Mouse (Mus musculus): Measurements from ENCODE around the gene Hs1bp3.

Gene Hs1bp3

DNA sequence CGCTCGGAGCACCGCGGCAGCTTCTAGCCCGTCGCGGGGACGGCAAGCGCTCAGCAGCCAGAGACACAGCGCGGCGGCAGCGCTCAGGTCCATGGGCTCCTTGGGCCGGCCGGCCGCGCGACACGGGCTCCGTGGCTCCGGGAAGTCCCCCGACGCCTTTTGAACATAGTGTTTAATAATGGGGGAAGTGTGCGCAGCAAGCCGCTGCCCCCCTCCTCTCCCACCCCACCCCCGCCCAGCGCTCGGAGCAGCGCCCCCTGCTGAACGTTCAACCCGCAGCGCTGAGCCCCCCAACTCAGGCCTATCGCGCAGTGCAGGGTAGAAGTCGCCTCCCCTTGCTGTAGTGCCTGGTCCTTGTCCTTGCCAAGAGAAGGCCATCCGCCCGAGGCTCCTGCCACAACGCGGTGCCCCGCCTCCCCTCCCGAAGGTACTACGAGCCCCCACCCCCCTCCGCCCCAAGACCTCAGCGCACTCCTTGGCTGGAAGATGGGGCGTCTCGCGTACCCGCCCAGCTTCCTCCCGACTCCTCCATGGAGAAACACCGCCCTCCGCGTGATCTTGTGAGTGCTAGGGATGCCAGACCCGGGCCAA is 11.3 kb upstream of the Hs1bp3 start, which contains the start of gene Gdf7:
Gene Gdf7, minus strand, starts transcription at position 114 of the 591 bp plus-strand sequence.
- no peak for DNase-seq (ENCODE audit: low spot score)

DNA sequence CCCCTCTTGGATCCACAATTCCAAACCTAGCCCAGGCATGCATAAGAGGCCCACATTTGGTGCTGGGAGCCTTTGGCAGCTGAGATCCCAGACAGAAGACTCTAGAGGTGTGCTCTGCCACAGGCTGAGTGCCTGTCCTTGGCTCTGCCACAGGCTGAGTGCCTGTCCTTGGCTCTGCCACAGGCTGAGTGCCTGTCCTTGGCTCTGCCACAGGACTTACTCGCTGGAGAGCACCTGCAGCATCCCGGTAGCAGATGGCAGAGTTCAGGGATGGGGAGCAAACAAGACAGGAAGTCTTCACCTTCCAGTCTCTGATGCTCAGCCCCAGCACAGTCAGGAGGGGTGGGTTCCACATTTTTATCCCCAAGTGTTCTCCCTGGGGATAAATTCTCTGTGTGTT is 8.0 kb upstream of the Hs1bp3 start:
- no peak for DNase-seq (ENCODE audit: low spot score)

DNA sequence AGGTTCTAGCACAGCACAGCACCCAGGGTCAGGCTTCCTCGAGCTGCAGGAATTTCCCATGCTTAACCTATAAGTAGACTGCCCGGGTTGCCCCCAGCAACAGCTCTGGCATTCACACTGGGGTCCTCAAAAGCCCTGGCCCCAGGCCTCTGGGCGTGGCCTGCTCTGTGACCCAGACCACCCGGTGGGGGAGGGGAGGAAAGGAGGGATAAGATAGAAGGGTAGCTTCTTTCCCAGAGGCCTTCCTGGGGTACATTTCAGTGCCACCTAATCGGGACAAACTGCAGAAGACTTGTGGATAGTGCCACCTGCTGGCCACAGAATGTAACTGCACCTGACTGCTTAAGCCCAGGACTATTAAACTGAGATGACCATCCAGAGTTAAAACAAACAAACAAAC is 6.8 kb upstream of the Hs1bp3 start:
- peak; percentile 41 for DNase-seq (ENCODE audit: low spot score)

DNA sequence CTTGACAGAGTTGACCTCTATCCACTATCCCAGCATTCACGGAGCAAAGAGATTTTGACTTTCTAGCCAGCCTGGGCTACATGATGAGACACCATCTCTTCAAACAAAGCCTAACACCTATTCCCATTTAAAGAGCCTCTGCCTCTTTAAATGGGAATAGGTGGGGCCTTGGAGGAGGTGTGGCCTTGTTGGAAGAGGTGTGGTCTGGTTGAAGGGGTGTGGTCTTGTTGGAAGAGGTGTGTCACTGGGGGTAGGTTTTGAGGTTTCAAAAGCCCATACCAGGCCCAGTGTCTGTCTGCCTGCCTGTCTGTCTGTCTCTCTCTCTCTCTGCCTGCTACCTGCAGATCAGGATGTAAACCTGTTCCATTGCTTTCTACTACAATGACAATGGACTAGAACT is 6.3 kb upstream of the Hs1bp3 start:
- no peak for DNase-seq (ENCODE audit: low spot score)

DNA sequence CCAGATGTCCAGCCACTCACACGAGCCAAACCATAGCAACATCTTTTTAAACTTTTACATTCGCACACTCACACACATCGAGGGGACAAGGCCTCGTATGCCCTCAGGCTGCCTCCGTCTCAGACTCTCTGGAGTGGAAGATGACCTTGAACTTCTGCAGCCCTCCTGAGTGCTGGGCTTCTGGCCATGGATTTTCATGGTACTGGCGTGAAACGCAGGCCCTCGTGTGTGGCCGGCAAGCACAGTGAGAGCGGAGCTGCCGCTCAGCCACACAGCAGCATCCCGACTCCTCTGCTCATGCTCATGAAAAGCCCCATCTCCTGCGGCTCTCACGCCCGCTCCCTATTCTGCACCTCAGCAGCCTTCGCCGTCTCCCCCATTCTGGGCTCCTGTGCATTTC is 2.2 kb upstream of the Hs1bp3 start:
- DNase-seq (ENCODE audit: low spot score) = no peak

DNA sequence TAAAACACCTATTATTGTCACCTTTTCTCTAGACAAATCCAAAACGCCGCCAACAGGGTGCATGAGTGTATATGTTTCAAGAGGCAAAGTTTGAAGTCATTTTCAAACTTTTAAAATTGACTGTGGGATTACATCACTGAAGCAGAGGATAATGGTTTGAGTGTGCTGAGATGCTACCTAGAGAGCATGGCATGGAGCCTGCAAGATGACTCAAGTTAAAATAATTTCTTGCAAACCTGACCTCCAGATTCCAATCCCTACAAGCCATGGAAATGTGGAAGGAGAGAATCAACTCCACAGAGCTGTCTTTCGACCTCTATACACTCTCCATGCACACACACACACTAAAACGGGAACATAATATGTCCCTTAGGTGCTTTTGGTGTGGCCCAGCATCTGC is 966 bp upstream of the Hs1bp3 start:
- DNase-seq (ENCODE audit: low spot score) = no peak

DNA sequence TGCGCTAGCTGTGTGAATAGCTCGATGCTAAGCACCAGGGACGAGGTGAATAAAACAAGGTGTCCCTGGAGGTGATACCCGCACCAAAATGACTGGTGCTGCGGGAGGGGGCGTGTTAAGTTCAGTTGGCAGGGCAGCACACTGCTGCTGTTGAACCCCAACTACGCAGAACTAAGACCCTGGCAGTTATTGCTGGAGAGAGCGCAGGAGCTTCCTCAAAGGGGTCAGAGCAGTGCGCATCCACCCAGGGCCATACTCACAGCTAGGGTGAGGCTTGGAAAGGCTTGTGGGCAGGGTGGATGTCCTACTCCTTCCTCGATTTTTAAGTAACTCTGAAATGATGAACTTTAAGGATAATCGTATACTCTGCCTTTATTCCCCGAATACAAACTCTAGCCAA is 541 bp downstream of the Hs1bp3 start:
- DNase-seq (ENCODE audit: low spot score) = no peak

DNA sequence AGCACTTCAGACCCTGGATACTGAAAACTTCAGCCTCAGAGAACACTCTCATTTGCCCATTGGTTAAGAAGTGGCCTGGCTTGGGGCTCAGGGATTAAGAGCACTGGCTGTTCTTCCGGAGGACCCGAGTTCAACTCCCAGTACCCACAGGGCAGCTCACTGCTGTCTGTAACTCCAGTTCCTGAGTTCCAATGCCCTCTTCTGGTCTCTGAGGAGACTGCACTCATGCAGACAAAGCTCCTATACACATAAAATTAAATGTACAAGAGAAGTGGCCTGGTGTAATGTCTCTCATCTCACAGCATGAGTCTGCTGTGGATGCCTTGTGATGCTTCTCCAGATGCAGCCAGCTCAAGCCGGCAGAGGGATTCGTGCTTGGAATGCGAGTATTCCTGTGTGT is 3.3 kb downstream of the Hs1bp3 start:
- no peak for DNase-seq (ENCODE audit: low spot score)

DNA sequence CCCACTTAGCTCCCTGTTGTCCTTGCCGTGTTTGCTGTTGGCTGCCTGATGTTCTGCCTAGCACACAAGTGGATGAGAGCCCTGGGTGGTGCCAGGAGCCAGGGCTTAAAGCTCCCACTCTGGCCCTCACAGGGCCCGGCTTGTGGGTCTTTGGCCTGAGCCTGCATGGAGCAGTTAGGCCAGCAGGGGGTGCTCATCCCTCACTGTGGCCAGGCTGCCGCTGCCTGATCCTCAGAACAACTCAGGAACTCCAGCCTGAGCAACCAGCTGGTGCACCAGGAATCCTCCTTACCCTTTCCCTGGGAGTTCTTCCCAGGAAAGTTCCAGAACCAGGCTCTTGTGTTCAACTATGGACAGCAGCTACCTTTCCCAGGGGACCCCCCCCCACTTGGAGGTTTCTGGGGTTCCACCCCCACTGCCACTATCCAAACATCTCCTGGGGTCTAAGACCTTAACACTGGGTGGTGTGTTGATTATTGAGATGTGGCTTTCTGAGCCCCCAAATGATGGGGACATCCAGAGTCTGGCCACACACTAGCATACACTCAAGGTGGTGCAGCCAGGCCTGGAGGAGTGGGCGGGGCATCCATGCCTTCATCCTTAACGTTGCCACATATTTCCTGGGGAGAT is 7.0 kb downstream of the Hs1bp3 start:
- DNase-seq (ENCODE audit: low spot score) = peak; percentile 46

DNA sequence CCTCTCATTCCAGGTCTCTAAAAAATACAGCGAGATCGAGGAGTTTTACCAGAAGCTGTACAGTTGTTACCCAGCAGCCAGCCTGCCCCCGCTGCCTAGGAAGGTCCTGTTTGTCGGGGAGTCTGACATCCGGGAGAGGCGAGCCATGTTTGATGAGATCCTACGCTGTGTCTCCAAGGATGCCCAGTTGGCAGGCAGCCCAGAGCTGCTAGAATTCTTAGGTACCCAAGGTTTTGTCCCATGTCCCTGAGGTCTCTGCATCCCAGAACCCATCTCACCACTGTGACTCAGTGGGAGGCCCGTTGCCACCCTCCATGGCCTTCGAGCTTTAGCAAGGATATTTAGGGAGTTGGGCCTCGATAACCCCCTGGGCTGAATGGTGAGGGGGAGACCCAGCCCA is 8.3 kb downstream of the Hs1bp3 start:
- no peak for DNase-seq (ENCODE audit: low spot score)

DNA sequence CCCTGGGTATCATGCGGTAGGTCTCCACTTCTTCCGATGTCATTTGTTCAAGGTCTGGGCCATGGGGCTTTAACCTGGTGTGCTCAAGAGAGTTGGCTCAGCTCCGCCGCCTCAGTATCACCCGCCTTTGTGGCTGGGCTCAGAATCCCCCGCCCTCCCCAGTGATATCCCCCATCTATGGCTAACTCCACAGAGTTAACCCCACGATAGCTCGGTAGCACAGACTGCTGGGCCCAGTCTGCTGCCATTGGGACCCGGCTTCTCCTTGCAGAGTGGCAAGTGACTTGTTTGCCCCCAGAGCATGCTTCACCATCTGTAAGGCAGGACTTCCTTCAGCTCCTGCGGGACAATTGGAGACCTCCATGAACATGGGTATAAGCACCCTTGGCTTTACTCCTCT is 10.9 kb downstream of the Hs1bp3 start:
- DNase-seq (ENCODE audit: low spot score) = no peak

DNA sequence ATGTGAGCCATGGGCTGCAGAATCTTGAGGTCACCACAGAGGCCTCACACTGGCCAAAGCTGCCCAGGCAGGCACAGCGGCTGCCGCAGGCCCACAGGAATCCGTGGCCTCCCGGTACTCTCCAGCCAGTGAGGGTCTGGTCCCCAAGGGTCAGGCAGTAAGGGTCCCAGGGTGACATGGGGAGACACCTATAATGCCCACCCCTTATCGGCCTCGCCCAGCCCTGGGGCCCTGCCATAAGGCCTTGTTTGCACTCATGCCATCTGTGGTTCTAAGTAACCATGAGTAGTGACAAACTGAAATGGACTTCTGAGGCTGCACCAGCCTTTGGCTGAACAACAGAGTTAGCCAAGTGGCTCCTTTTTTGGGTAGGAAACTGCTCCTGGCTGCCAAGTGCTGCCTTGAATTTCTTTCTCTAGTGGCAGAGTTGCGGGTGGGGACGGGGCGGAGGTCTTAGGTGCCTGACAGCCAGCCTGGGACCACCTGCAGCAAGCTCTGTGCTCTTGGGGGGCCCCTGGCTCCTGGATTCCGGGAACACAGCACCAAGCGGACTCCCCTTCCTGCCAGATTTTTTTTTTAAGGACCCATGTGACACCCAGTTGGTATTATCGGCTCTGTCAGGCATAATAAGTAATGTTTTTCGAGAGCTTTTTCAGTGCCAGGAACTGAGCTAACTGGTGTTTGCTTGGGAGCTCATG is 12.2 kb downstream of the Hs1bp3 start:
- DNase-seq (ENCODE audit: low spot score) = no peak

DNA sequence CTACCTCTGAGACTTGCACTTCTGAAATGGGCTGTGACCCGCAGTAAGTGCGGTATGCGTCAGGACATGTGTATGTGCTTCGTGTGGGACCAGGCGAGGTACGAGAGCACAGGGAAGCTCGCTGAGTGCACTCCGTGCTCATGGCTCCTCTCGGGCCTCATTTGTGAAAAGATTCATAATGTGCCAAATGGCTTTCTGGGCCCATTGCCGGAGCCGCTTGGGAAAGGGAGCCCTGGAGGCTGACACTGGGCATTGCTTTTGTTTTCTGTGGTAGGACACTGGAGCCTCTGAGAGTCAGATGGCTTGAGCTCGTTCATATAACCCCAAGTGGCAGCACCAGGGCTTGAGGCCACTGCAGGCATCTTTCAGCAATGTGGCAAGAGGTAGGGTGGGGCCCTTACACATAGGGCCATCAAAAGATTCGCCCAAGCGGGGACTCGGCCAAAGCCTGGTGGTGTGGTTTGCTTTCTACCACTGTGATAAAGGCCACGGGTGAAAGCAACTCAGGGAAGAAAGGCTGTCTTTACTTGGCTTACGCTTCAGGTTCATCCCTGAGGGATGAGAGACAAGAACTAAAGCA is 12.8 kb downstream of the Hs1bp3 start:
- no peak for DNase-seq (ENCODE audit: low spot score)

DNA sequence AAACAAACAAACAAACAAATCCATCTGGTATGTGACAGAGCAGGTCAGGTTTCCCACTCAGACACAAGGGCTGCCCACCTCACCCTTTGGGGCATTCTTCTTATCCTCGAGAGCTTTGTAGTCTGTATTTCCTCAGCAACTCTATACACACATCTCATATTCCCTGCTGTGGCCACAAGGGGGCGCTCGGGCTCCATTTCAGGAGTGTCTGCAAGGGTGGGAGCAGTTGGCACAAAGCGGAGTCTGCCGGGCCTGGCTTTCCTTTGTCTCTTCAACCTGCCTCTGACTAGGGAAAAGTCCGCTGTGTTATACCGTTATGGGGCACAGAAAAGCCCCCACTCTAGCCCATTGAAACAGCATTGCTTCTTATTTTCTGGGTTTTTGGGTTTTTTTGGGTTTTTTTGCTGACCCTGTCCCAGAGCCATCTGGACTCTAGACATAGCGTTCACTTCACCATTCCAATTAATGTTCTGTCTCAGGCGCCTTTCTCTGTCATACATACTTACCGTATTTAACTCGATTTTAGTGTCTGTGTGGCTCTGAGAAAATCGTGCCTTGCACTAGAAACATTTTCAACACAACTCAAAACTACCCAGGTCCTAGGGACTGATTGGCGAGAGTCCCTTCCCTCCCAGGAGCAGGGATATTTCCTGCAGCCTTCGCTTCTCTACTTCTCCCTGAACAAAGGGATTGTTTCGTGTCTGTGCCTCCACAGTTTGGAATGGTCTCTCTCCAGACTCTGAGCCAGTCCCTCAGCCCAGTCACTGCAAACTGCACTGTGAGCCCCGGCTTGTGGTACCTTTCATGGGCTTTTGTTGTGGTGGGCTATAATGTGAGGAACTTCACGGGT is 13.8 kb downstream of the Hs1bp3 start:
- peak; percentile 78 for DNase-seq (ENCODE audit: low spot score)

DNA sequence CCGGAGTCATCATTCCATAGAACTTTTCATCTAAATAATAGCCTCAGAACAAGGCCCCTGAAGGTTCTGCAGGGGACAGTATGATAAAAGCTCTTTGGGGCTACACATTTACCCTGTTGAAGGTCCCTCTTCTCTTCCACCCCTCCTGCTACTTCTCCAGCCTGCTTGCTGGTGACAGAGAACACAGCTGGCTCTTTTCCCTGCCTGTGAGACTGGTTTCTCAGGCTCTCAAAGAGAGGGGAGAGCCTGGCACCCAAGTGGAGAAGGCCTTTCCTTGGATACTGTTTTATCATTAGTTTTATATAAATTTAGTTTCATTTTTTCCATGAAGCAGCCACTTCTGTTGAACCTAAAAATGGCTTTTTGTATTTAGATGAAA is 14.4 kb downstream of the Hs1bp3 start:
- DNase-seq (ENCODE audit: low spot score) = no peak

DNA sequence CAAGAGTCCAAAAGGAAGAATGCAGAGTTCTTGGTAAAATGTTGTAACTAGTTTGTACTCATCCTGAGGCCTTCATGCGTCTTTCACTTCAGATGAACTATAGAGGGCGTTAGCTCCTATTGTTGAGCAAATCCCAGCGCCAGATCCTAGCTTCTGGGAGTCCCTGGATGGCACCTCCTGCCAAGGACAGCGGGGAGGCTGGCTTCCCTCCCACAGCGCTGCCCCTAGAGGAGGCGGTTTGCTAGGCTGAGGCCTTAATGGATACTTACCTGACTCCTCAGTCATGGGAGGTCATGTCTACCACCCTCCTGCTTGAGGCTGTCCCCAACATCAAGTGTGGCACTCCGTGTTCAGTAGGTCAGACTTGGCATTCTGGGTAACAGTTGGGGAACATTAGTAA is 16.0 kb downstream of the Hs1bp3 start:
- no peak for DNase-seq (ENCODE audit: low spot score)

DNA sequence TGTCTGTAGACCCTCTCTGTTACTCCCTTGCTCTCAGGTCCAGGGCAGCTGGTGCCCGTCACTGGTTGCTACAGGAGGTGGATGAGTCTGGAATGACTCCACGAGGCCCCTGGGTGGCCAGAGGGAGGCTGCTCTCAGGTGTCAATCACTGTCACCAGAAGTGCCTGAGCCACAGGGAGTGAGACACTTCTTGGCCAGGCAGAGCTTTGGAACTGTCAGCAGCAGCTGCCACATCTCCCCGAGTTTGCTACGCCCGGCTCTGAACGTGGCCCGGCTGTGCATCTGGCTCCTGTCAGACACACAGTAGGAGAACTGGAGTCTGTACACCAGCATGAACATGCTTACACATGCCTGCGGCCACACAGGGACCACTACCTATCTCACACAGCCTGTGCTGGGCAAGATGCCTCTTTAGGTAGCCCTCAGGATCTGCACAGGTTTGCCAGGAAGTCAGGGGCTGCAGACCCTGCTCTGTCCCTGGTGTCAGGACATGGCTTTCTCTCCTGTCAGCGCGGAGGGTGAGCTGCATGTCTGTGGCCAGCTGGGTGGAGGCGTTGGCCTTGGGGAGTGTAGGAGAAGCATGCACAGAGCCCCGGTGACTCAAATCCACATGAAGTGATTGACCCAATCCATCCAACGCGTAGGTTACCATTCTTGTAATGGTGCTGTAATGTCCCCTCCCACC is 18.4 kb downstream of the Hs1bp3 start:
- DNase-seq (ENCODE audit: low spot score) = no peak

DNA sequence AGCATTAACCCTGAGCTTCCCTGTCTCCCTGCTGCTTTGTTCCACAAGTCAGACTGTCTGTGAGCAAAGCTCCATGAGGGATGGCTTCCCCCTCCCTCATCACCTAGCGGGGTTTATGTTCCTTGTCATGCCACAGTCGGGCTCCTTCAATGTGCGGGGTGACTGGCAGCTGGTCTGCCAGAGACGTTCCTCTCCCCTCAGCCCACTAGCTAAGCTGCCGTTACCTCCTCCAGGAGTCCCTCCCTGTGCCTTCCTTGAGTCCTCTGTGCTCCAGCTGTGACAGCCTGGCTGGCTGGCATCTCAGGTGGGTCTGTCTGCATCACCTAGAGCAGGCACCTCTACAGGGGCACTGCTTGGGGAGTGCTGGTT is 18.9 kb downstream of the Hs1bp3 start:
- DNase-seq (ENCODE audit: low spot score) = no peak

DNA sequence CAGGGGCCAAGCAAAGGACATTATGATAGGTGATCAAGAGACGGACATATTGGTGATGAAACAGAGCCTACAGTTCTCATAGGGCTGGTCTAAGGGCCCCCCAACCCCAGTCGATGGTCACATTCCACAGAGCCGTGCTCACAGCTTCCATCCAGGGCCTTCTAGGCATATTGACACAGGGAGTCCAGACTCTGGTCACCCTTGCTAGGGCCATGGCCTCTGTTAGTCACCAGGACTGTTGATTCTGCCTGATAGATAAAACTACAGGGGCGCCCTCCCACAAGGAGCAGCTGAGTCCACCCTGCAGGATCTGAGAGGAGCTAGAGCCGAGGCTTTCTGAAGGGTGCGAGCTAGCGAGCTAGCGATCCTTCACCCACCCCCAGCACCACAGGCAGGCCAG is 20.4 kb downstream of the Hs1bp3 start:
- peak; percentile 63 for DNase-seq (ENCODE audit: low spot score)

DNA sequence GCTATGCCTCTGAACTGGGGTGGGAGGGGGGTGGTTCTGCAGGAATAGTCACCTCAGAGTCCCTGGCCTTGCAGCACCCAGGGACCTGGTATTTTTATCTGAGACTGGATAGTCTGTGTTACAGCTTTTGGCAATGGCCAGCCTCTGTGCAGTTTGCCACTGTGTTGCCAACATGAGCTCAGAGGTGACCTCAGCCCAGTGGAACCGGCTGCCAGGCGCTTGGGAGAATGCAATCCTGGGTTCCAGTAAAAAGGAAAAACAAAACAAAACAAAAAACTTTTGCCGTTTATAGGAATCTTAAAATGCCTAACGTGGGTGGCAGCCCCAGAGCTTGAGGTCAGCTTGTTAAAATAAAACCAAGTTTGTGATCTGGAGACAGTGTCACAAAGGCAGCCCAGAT is 21.0 kb downstream of the Hs1bp3 start:
- no peak for DNase-seq (ENCODE audit: low spot score)

DNA sequence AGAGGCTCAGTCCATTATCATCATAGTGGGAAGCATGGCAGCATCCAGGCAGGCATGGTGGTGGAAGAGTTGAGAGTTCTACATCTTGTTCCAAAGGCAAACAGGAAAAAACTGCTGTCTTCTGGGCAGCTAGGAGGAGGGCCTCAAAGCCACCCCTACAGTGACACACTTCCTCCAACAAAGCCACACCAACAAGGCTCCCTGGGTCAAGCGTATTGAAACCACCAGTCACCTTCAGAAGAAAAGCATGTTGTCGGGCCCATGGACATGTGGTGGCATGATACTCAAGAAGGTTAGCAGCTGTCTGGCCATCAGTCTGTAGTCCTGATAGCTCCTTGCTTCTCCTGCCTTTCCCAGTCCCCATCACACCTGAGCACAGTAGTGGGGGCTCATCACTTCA is 22.3 kb downstream of the Hs1bp3 start:
- no peak for DNase-seq (ENCODE audit: low spot score)

All from yolk sac, embryonic 10.5 days (tissue).